Mouse (Mus musculus): Measurements from ENCODE around the gene Nrg3. TPM values are rescaled to one million over a fixed set of nuclear protein-coding genes. Genes with fewer than 3 reads are reported as not detected.

Nrg3 gene
- polyA plus RNA-seq, 1 experiment from 2014 or later, result not detected

- no peak overlapping the region for H3K9ac ChIP-seq
- no peaks in the 10 kb centered on the region for H3K4me1 ChIP-seq (replicated peaks)
- H3K27ac ChIP-seq, result no peak overlapping the region
- H3K4me3 ChIP-seq, result no peak overlapping the region
- H3K27me3 ChIP-seq, result no peaks in the 10 kb centered on the region
- H3K4me2 ChIP-seq, result no peak overlapping the region
- no peaks in the 10 kb centered on the region for H3K9me3 ChIP-seq (replicated peaks)
- WGBS, result 76% methylated on average over 1 of the region's 1 CpGs
- no peaks in the 10 kb centered on the region for H3K36me3 ChIP-seq
- no peak for ATAC-seq (replicated peaks; ENCODE audit: insufficient number of reproducible peaks, insufficient read depth, low FRiP score, low read depth)
These were observed 99.7 kb downstream of the Nrg3 start for GRCm38 (mm10) chr14:39373220-39373619.

GRCm38 (mm10) chr14:39356251-39356650 is 116.6 kb downstream of the Nrg3 start:
- H3K4me1 ChIP-seq (replicated peaks), result no peaks in the 10 kb centered on the region
- no peak overlapping the region for H3K27ac ChIP-seq
- no peak overlapping the region for H3K4me3 ChIP-seq
- 73% methylated on average over 2 of the region's 2 CpGs for WGBS
- H3K9ac ChIP-seq, result no peak overlapping the region
- H3K27me3 ChIP-seq, result no peaks in the 10 kb centered on the region
- H3K36me3 ChIP-seq, result no peaks in the 10 kb centered on the region
- no peak overlapping the region for H3K4me2 ChIP-seq
- no peaks in the 10 kb centered on the region for H3K9me3 ChIP-seq (replicated peaks)
- no peak for ATAC-seq (replicated peaks; ENCODE audit: insufficient number of reproducible peaks, insufficient read depth, low FRiP score, low read depth)

- 66% methylated on average over 4 of the region's 4 CpGs for WGBS
- Histone ChIP-seq H3K4me1 (replicated peaks) (no peaks in the 10 kb centered on the region), H3K4me3 (no peak overlapping the region), H3K9ac (no peak overlapping the region), H3K27ac (no peak overlapping the region), H3K9me3 (replicated peaks) (no peaks in the 10 kb centered on the region), H3K4me2 (no peak overlapping the region), H3K27me3 (no peaks in the 10 kb centered on the region), H3K36me3 (no peaks in the 10 kb centered on the region)
- no peak for ATAC-seq (replicated peaks; ENCODE audit: insufficient number of reproducible peaks, insufficient read depth, low FRiP score, low read depth)
These were observed 120.7 kb downstream of the Nrg3 start for GRCm38 (mm10) chr14:39351979-39352737.

- Histone ChIP-seq H3K4me1 (replicated peaks) (no peaks in the 10 kb centered on the region), H3K9ac (no peak overlapping the region), H3K27ac (no peak overlapping the region), H3K4me3 (no peak overlapping the region), H3K27me3 (no peaks in the 10 kb centered on the region), H3K4me2 (no peak overlapping the region), H3K9me3 (replicated peaks) (no peaks in the 10 kb centered on the region; the same call in 1 of the 2 replicates), H3K36me3 (no peaks in the 10 kb centered on the region)
- 51% methylated on average over 4 of the region's 4 CpGs for WGBS
- ATAC-seq (replicated peaks; ENCODE audit: insufficient number of reproducible peaks, insufficient read depth, low FRiP score, low read depth), result no peak
These were observed 155.3 kb downstream of the Nrg3 start for GRCm38 (mm10) chr14:39317424-39318110.

- H3K9ac ChIP-seq, result no peak overlapping the region
- H3K27ac ChIP-seq, result no peak overlapping the region
- H3K4me3 ChIP-seq, result no peak overlapping the region
- no peak for ATAC-seq (replicated peaks; ENCODE audit: insufficient number of reproducible peaks, insufficient read depth, low FRiP score, low read depth)
- no peak overlapping the region for H3K4me2 ChIP-seq
- H3K9me3 ChIP-seq (replicated peaks), result no peaks in the 10 kb centered on the region; the same call in 1 of the 2 replicates
- H3K4me1 ChIP-seq (replicated peaks), result no peaks in the 10 kb centered on the region
- H3K27me3 ChIP-seq, result no peaks in the 10 kb centered on the region
- H3K36me3 ChIP-seq, result no peaks in the 10 kb centered on the region
These were observed 158.8 kb downstream of the Nrg3 start for GRCm38 (mm10) chr14:39314111-39314510.

- Histone ChIP-seq H3K4me1 (replicated peaks) (no peaks in the 10 kb centered on the region), H3K27me3 (no peaks in the 10 kb centered on the region), H3K4me3 (no peak overlapping the region), H3K9ac (no peak overlapping the region), H3K4me2 (no peak overlapping the region), H3K36me3 (no peaks in the 10 kb centered on the region), H3K9me3 (replicated peaks) (no peaks in the 10 kb centered on the region), H3K27ac (no peak overlapping the region)
- WGBS, result 80% methylated on average over 1 of the region's 1 CpGs
- ATAC-seq (replicated peaks; ENCODE audit: insufficient number of reproducible peaks, insufficient read depth, low FRiP score, low read depth), result no peak
These were observed 207.8 kb downstream of the Nrg3 start for GRCm38 (mm10) chr14:39265121-39265520.

GRCm38 (mm10) chr14:39264422-39264821 is 208.5 kb downstream of the Nrg3 start:
- H3K4me3 ChIP-seq, result no peak overlapping the region
- H3K36me3 ChIP-seq, result no peaks in the 10 kb centered on the region
- H3K27me3 ChIP-seq, result no peaks in the 10 kb centered on the region
- H3K9ac ChIP-seq, result no peak overlapping the region
- no peaks in the 10 kb centered on the region for H3K9me3 ChIP-seq (replicated peaks)
- no peak overlapping the region for H3K27ac ChIP-seq
- 76% methylated on average over 4 of the region's 4 CpGs for WGBS
- no peaks in the 10 kb centered on the region for H3K4me1 ChIP-seq (replicated peaks)
- ATAC-seq (replicated peaks; ENCODE audit: insufficient number of reproducible peaks, insufficient read depth, low FRiP score, low read depth), result no peak
- H3K4me2 ChIP-seq, result no peak overlapping the region

GRCm38 (mm10) chr14:39261016-39261415 is 211.9 kb downstream of the Nrg3 start:
- H3K9me3 ChIP-seq (replicated peaks), result no peaks in the 10 kb centered on the region
- H3K4me3 ChIP-seq, result no peak overlapping the region
- H3K27me3 ChIP-seq, result no peaks in the 10 kb centered on the region
- H3K27ac ChIP-seq, result no peak overlapping the region
- H3K9ac ChIP-seq, result no peak overlapping the region
- no peaks in the 10 kb centered on the region for H3K36me3 ChIP-seq
- no peak for ATAC-seq (replicated peaks; ENCODE audit: insufficient number of reproducible peaks, insufficient read depth, low FRiP score, low read depth)
- WGBS, result 52% methylated on average over 1 of the region's 1 CpGs
- H3K4me1 ChIP-seq (replicated peaks), result no peaks in the 10 kb centered on the region
- no peak overlapping the region for H3K4me2 ChIP-seq

GRCm38 (mm10) chr14:39255391-39255790 is 217.5 kb downstream of the Nrg3 start:
- H3K27me3 ChIP-seq, result no peaks in the 10 kb centered on the region
- 39% methylated on average over 1 of the region's 1 CpGs for WGBS
- no peaks in the 10 kb centered on the region for H3K9me3 ChIP-seq (replicated peaks)
- H3K27ac ChIP-seq, result no peak overlapping the region
- H3K4me1 ChIP-seq (replicated peaks), result no peaks in the 10 kb centered on the region
- no peak for ATAC-seq (replicated peaks; ENCODE audit: insufficient number of reproducible peaks, insufficient read depth, low FRiP score, low read depth)
- H3K4me2 ChIP-seq, result no peak overlapping the region
- no peak overlapping the region for H3K4me3 ChIP-seq
- H3K9ac ChIP-seq, result no peak overlapping the region
- no peaks in the 10 kb centered on the region for H3K36me3 ChIP-seq

GRCm38 (mm10) chr14:39240267-39240666 is 232.6 kb downstream of the Nrg3 start:
- Histone ChIP-seq H3K27me3 (no peaks in the 10 kb centered on the region), H3K9ac (no peak overlapping the region), H3K4me2 (no peak overlapping the region), H3K36me3 (no peaks in the 10 kb centered on the region), H3K4me3 (no peak overlapping the region), H3K4me1 (replicated peaks) (no peaks in the 10 kb centered on the region), H3K9me3 (replicated peaks) (no peaks in the 10 kb centered on the region), H3K27ac (no peak overlapping the region)
- 54% methylated on average over 2 of the region's 2 CpGs for WGBS
- no peak for ATAC-seq (replicated peaks; ENCODE audit: insufficient number of reproducible peaks, insufficient read depth, low FRiP score, low read depth)

GRCm38 (mm10) chr14:39211472-39211871 is 261.4 kb downstream of the Nrg3 start:
- Histone ChIP-seq H3K27ac (no peak overlapping the region), H3K9me3 (replicated peaks) (no peaks in the 10 kb centered on the region), H3K9ac (no peak overlapping the region), H3K4me3 (no peak overlapping the region), H3K27me3 (no peaks in the 10 kb centered on the region), H3K36me3 (no peaks in the 10 kb centered on the region), H3K4me2 (no peak overlapping the region), H3K4me1 (replicated peaks) (no peaks in the 10 kb centered on the region)
- 53% methylated on average over 1 of the region's 1 CpGs for WGBS
- ATAC-seq (replicated peaks; ENCODE audit: insufficient number of reproducible peaks, insufficient read depth, low FRiP score, low read depth), result no peak

- no peak overlapping the region for H3K4me2 ChIP-seq
- no peaks in the 10 kb centered on the region for H3K36me3 ChIP-seq
- H3K9ac ChIP-seq, result no peak overlapping the region
- H3K4me1 ChIP-seq (replicated peaks), result no peaks in the 10 kb centered on the region
- ATAC-seq (replicated peaks; ENCODE audit: insufficient number of reproducible peaks, insufficient read depth, low FRiP score, low read depth), result no peak
- H3K27ac ChIP-seq, result no peak overlapping the region
- no peak overlapping the region for H3K4me3 ChIP-seq
- no peaks in the 10 kb centered on the region for H3K27me3 ChIP-seq
- H3K9me3 ChIP-seq (replicated peaks), result no peaks in the 10 kb centered on the region
- WGBS, result 59% methylated on average over 5 of the region's 5 CpGs
These were observed 280.9 kb downstream of the Nrg3 start for GRCm38 (mm10) chr14:39191946-39192345.
